Mouse (Mus musculus): ENCODE measurements around the gene Zbtb48. TPM values are rescaled to one million over a fixed set of nuclear protein-coding genes. Genes with fewer than 3 reads are reported as not detected.

Zbtb48 gene
- polyA plus RNA-seq, 1 experiment, result 7.2 TPM

DNA sequence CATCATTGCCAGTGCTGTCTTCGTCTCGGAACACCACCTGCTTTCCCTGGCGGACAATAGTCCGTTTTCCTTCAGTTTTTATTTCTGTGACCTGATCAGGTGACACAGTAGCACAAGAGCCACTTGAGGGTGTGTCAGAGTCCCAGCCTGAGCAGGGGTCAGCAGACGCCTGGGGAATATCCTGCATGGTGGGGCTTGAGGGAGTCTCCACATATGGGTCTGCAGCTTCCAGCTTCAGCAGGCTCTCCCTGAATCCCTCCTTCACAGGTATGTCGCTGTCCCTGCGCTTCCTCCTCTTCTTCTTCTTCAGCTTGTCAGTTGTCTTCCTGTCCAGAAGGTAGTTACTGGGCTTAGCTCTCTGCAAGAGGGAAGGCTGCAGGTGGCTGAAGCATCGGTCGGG lies 35.4 kb downstream of the Zbtb48 start:
- no peak overlapping the region for H3K4me3 ChIP-seq
- H3K36me3 ChIP-seq (ENCODE audit: control insufficient read depth, insufficient read depth), result peaks cover 5% of the 10 kb centered on the region
- no peaks in the 10 kb centered on the region for H3K27me3 ChIP-seq (ENCODE audit: control insufficient read depth, insufficient read depth, insufficient read length)
- TF ChIP-seq TCF12 (IDR thresholded peaks at IDR 0.05; ENCODE audit: insufficient read depth, poor library complexity, severe bottlenecking), result no peak
- no peak for TF ChIP-seq E2F4 (IDR thresholded peaks at IDR 0.05; ENCODE audit: insufficient read depth)
- TF ChIP-seq MAX (IDR thresholded peaks at IDR 0.05; ENCODE audit: low read depth), result no peak
- no peak for TF ChIP-seq TCF3 (IDR thresholded peaks at IDR 0.05; ENCODE audit: insufficient read length, low read depth)
- no peak for TF ChIP-seq CEBPB (IDR thresholded peaks at IDR 0.05; ENCODE audit: insufficient read depth, poor library complexity, severe bottlenecking)
- TF ChIP-seq SRF (IDR thresholded peaks at IDR 0.05; ENCODE audit: control insufficient read depth, insufficient read length, low read depth), result no peak
- no peak for TF ChIP-seq POLR2AphosphoS2 (IDR thresholded peaks at IDR 0.05; ENCODE audit: insufficient read length, low read depth)
- TF ChIP-seq MYOD1 (IDR thresholded peaks at IDR 0.05; ENCODE audit: control insufficient read depth in 1 of 3, insufficient read length in 2 of 3, low read depth in 2 of 3), result no peak
- TF ChIP-seq POLR2A (IDR thresholded peaks at IDR 0.05; ENCODE audit: insufficient read length, low read depth), result no peak
- no peak for TF ChIP-seq USF1 (IDR thresholded peaks at IDR 0.05; ENCODE audit: low read depth)
- TF ChIP-seq MYOG (IDR thresholded peaks at IDR 0.05; ENCODE audit: control insufficient read depth in 1 of 3, insufficient read depth in 1 of 3, insufficient read length in 2 of 3, low read depth in 2 of 3), result no peak
- no peak for TF ChIP-seq REST (IDR thresholded peaks at IDR 0.05; ENCODE audit: insufficient read depth, insufficient read length)
- H3K79me2 ChIP-seq (ENCODE audit: control insufficient read depth, insufficient read depth), result peaks cover 32% of the 10 kb centered on the region
- H3K4me2 ChIP-seq (ENCODE audit: low read depth), result no peak overlapping the region
- no peak overlapping the region for H3ac ChIP-seq (ENCODE audit: control insufficient read depth, insufficient read length)

DNA sequence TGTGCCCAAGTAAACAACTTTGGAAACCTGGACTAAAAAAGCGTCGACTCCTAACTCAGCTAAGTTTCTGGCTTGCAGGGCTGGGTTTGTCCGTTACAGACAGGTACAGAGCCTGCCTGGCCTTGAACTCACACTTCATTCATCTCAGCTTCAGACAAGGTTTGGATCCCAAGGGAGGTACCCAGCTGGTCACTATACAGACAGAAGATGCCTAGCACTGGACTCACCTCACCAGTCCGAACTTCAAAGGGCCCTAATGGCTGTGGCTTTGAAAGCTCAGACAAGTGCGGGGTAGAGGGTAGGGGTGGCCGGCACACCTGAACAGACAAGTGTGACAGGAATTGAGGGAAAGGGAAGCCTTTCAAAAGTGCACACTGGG lies 38.4 kb downstream of the Zbtb48 start:
- no peaks in the 10 kb centered on the region for H3K27me3 ChIP-seq (ENCODE audit: control insufficient read depth, insufficient read depth, insufficient read length)
- H3K79me2 ChIP-seq (ENCODE audit: control insufficient read depth, insufficient read depth), result peaks cover 23% of the 10 kb centered on the region
- H3K36me3 ChIP-seq (ENCODE audit: control insufficient read depth, insufficient read depth), result peaks cover 5% of the 10 kb centered on the region
- peak overlapping the region; percentile 79 for H3K4me2 ChIP-seq (ENCODE audit: low read depth)
- H3ac ChIP-seq (ENCODE audit: control insufficient read depth, insufficient read length), result peak overlapping the region; percentile 86
- peak overlapping the region; percentile 69 for H3K4me3 ChIP-seq
- no peak for TF ChIP-seq TCF3 (IDR thresholded peaks at IDR 0.05; ENCODE audit: insufficient read length, low read depth)
- no peak for TF ChIP-seq USF1 (IDR thresholded peaks at IDR 0.05; ENCODE audit: low read depth)
- no peak for TF ChIP-seq MYOD1 (IDR thresholded peaks at IDR 0.05; ENCODE audit: control insufficient read depth in 1 of 3, insufficient read length in 2 of 3, low read depth in 2 of 3)
- no peak for TF ChIP-seq SRF (IDR thresholded peaks at IDR 0.05; ENCODE audit: control insufficient read depth, insufficient read length, low read depth)
- no peak for TF ChIP-seq CEBPB (IDR thresholded peaks at IDR 0.05; ENCODE audit: insufficient read depth, poor library complexity, severe bottlenecking)
- no peak for TF ChIP-seq REST (IDR thresholded peaks at IDR 0.05; ENCODE audit: insufficient read depth, insufficient read length)
- no peak for TF ChIP-seq MAX (IDR thresholded peaks at IDR 0.05; ENCODE audit: low read depth)
- TF ChIP-seq POLR2A (IDR thresholded peaks at IDR 0.05; ENCODE audit: insufficient read length, low read depth), result no peak
- no peak for TF ChIP-seq TCF12 (IDR thresholded peaks at IDR 0.05; ENCODE audit: insufficient read depth, poor library complexity, severe bottlenecking)

DNA sequence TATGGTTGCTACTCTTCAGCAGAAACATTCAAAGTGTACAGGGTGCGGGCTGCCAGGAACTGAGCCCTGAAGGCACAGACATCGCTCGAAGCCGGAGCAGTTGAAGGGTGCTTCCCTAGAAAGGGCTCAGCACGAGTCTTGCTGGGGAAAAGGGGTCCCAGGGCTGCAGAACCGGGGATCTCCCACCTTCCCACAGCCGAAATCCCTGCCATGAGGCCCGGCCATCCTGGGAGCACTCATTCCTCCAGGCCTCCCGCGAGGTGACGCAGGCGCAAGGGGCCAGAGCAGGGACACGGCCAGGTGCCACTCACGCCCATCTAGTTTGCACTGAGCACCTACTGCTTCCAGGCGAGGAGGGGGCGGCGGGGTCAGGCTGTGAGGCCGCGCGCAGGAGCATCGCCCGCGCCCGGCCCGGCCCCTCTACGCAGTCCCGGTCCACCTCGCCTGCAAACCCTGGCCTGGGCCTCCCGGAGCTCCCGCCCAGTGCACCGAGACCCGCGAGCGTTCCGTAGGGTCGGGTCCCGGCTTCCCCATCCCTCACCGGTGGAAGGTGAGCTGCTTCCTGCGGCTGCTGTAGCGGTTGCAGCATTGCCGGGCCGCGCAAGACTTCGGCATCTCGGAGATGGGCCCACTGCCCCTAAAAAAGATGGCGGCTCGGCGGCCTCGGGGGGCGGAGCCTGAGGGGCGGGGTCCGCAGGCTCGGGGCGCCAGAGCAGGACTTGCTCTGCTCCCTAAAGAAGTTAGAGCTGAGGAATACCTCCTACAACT lies 38.9 kb downstream of the Zbtb48 start, which contains the start of gene Thap3:
Gene Thap3 (minus strand): TSS at position 656 of the 768 bp plus-strand sequence.
- peaks cover 5% of the 10 kb centered on the region for H3K36me3 ChIP-seq (ENCODE audit: control insufficient read depth, insufficient read depth)

DNA sequence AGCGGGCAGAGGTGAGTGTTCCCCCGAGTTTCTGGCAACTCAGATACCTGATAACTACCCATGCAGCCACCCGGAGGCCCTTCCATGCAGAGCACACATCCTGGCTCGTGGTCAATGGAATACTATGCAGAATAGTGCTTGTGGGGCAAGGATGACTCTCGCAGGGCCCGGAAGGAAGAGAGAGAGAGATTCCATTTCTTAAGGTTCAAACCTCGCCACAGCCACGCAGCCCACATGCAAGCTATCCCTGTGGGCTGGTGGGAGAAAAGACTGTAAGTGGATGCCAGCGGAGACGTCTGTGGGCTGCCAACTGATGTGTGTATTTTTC lies 39.5 kb downstream of the Zbtb48 start:
- Histone ChIP-seq H3K79me2 (ENCODE audit: control insufficient read depth, insufficient read depth) (peaks cover 15% of the 10 kb centered on the region), H3K4me2 (ENCODE audit: low read depth) (peak overlapping the region; percentile 79), H3K4me3 (peak overlapping the region; percentile 69), H3ac (ENCODE audit: control insufficient read depth, insufficient read length) (peak overlapping the region; percentile 86), H3K27me3 (ENCODE audit: control insufficient read depth, insufficient read depth, insufficient read length) (no peaks in the 10 kb centered on the region), H3K36me3 (ENCODE audit: control insufficient read depth, insufficient read depth) (peaks cover 5% of the 10 kb centered on the region)
- no peak for TF ChIP-seq MAX (IDR thresholded peaks at IDR 0.05; ENCODE audit: low read depth)
- no peak for TF ChIP-seq TCF12 (IDR thresholded peaks at IDR 0.05; ENCODE audit: insufficient read depth, poor library complexity, severe bottlenecking)
- no peak for TF ChIP-seq POLR2A (IDR thresholded peaks at IDR 0.05; ENCODE audit: insufficient read length, low read depth)
- no peak for TF ChIP-seq REST (IDR thresholded peaks at IDR 0.05; ENCODE audit: insufficient read depth, insufficient read length)
- no peak for TF ChIP-seq MYOD1 (IDR thresholded peaks at IDR 0.05; ENCODE audit: control insufficient read depth in 1 of 3, insufficient read length in 2 of 3, low read depth in 2 of 3)
- no peak for TF ChIP-seq MYOG (IDR thresholded peaks at IDR 0.05; ENCODE audit: control insufficient read depth in 1 of 3, insufficient read depth in 1 of 3, insufficient read length in 2 of 3, low read depth in 2 of 3)
- no peak for TF ChIP-seq USF1 (IDR thresholded peaks at IDR 0.05; ENCODE audit: low read depth)
- no peak for TF ChIP-seq E2F4 (IDR thresholded peaks at IDR 0.05; ENCODE audit: insufficient read depth)
- TF ChIP-seq SRF (IDR thresholded peaks at IDR 0.05; ENCODE audit: control insufficient read depth, insufficient read length, low read depth), result no peak
- TF ChIP-seq POLR2AphosphoS2 (IDR thresholded peaks at IDR 0.05; ENCODE audit: insufficient read length, low read depth), result no peak
- TF ChIP-seq CEBPB (IDR thresholded peaks at IDR 0.05; ENCODE audit: insufficient read depth, poor library complexity, severe bottlenecking), result no peak

More for the DNA sequence above, 38.9 kb downstream of the Zbtb48 start, which contains the start of gene Thap3:
- Histone ChIP-seq H3K27me3 (ENCODE audit: control insufficient read depth, insufficient read depth, insufficient read length) (no peaks in the 10 kb centered on the region), H3K4me2 (ENCODE audit: low read depth) (peak within 1 kb of the TSS; percentile 79), H3ac (ENCODE audit: control insufficient read depth, insufficient read length) (peak within 1 kb of the TSS; percentile 86), H3K79me2 (ENCODE audit: control insufficient read depth, insufficient read depth) (peaks cover 17% of the 10 kb centered on the region), H3K4me3 (peak within 1 kb of the TSS; percentile 69)
- TF ChIP-seq CEBPB (IDR thresholded peaks at IDR 0.05; ENCODE audit: insufficient read depth, poor library complexity, severe bottlenecking) (no peak), POLR2A (IDR thresholded peaks at IDR 0.05; ENCODE audit: insufficient read length, low read depth) (peak; percentile 60), POLR2AphosphoS2 (IDR thresholded peaks at IDR 0.05; ENCODE audit: insufficient read length, low read depth) (no peak)

DNA sequence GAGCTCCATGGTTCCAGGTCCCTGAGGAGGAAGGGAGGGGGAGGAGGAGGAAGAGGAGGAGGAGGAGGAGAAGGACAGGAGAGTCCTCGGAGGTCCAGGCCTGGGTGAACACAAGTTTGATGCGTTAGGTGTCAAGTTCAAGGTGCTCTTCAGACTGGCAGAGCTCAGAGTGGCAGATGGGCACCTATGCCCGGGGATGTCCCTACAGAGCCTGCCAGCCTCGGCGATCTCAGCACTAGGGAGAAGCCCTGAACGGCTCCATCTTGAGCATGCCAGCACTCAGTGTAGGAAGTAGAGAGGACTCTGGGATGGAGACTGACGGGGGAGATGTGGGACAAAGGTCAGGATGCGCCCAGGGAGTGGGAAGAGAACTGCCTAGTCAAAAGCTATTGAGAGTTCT lies 40.8 kb downstream of the Zbtb48 start:
- H3ac ChIP-seq (ENCODE audit: control insufficient read depth, insufficient read length), result no peak overlapping the region
- no peak overlapping the region for H3K4me3 ChIP-seq
- H3K79me2 ChIP-seq (ENCODE audit: control insufficient read depth, insufficient read depth), result peaks cover 16% of the 10 kb centered on the region
- TF ChIP-seq SRF (IDR thresholded peaks at IDR 0.05; ENCODE audit: control insufficient read depth, insufficient read length, low read depth) (no peak), MYOD1 (IDR thresholded peaks at IDR 0.05; ENCODE audit: control insufficient read depth in 1 of 3, insufficient read length in 2 of 3, low read depth in 2 of 3) (no peak), REST (IDR thresholded peaks at IDR 0.05; ENCODE audit: insufficient read depth, insufficient read length) (no peak), TCF12 (IDR thresholded peaks at IDR 0.05; ENCODE audit: insufficient read depth, poor library complexity, severe bottlenecking) (no peak), E2F4 (IDR thresholded peaks at IDR 0.05; ENCODE audit: insufficient read depth) (no peak), POLR2AphosphoS2 (IDR thresholded peaks at IDR 0.05; ENCODE audit: insufficient read length, low read depth) (no peak), CEBPB (IDR thresholded peaks at IDR 0.05; ENCODE audit: insufficient read depth, poor library complexity, severe bottlenecking) (no peak), MAX (IDR thresholded peaks at IDR 0.05; ENCODE audit: low read depth) (no peak), USF1 (IDR thresholded peaks at IDR 0.05; ENCODE audit: low read depth) (no peak), MYOG (IDR thresholded peaks at IDR 0.05; ENCODE audit: control insufficient read depth in 1 of 3, insufficient read depth in 1 of 3, insufficient read length in 2 of 3, low read depth in 2 of 3) (no peak), POLR2A (IDR thresholded peaks at IDR 0.05; ENCODE audit: insufficient read length, low read depth) (no peak), TCF3 (IDR thresholded peaks at IDR 0.05; ENCODE audit: insufficient read length, low read depth) (no peak)
- H3K27me3 ChIP-seq (ENCODE audit: control insufficient read depth, insufficient read depth, insufficient read length), result no peaks in the 10 kb centered on the region
- peaks cover under 1% of the 10 kb centered on the region for H3K36me3 ChIP-seq (ENCODE audit: control insufficient read depth, insufficient read depth)
- no peak overlapping the region for H3K4me2 ChIP-seq (ENCODE audit: low read depth)

Measured in myocyte (in vitro differentiated cells).